Mouse (Mus musculus) spleen, adult 2 months (tissue): ENCODE data around the gene Tab1. TPM values are rescaled to one million over a fixed set of nuclear protein-coding genes. Genes with fewer than 3 reads are reported as not detected.
"Not testable (repeated sequence)": the region's sequence is repeated elsewhere in the genome, so short reads cannot be mapped to it uniquely, and the experiment has no call there.

ENCODE experiments used
- DNase-seq, 2 experiments: peaks; one replicate each; pipeline versions ENCODE4 v3.0.0 to v3.0.0-alpha.2; 2012 to 2021; ENCODE audit warnings: low spot score in 2 of 2, low read depth in 1 of 2
- H3K27ac ChIP-seq: fragments of 200-500 bp; 2 replicates; pipeline ENCODE4 v1.5.1; 2012; ENCODE audit warnings: low read length, inconsistent platforms; ENCODE audit not compliant: insufficient read depth
- H3K27me3 ChIP-seq: fragments of 200-500 bp; 2 replicates; pipeline ENCODE4 v1.6.1; 2012; ENCODE audit warnings: mild to moderate bottlenecking, moderate library complexity, low read length, inconsistent platforms; ENCODE audit not compliant: control insufficient read depth, insufficient read depth
- H3K36me3 ChIP-seq: fragments of 200-500 bp; 2 replicates; pipeline ENCODE4 v1.6.1; 2012; ENCODE audit warnings: mild to moderate bottlenecking, low read length, inconsistent platforms; ENCODE audit not compliant: control insufficient read depth, insufficient read depth
- H3K4me1 ChIP-seq: fragments of 200-500 bp; 2 replicates; pipeline ENCODE4 v1.6.1; 2011; ENCODE audit warnings: inconsistent platforms; ENCODE audit not compliant: control insufficient read depth, insufficient read depth, insufficient read length
- H3K4me3 ChIP-seq: fragments of 200-500 bp; 2 replicates; pipeline ENCODE4 v1.5.1; 2011; ENCODE audit warnings: mild to moderate bottlenecking, inconsistent platforms; ENCODE audit not compliant: insufficient read depth, insufficient read length; ENCODE audit errors: extremely low read depth
- CTCF ChIP-seq: fragments of 200-500 bp; IDR thresholded peaks from 2 replicates; pipeline ENCODE4 v1.5.1; 2011; ENCODE audit warnings: mild to moderate bottlenecking, inconsistent platforms; ENCODE audit not compliant: insufficient read depth, insufficient read length, insufficient replicate concordance; ENCODE audit errors: extremely low read depth
- POLR2A ChIP-seq: fragments of 200-500 bp; IDR thresholded peaks from 2 replicates; pipeline ENCODE4 v1.6.1; 2011; ENCODE audit warnings: low read depth, low read length, inconsistent platforms
- WGBS: fragments of 180-500 bp; shearing (Covaris S2); methylation state at CpG from one replicate; pipeline ENCODE4 v1.1.7; 2018; 5-methylcytosine and 5-hydroxymethylcytosine counted together
- polyA plus RNA-seq: library from polyadenylated mRNA; depleted of rRNA; stranded (reverse); fragments of >200 nt; gene quantifications from 2 replicates; pipeline ENCODE4 v1.2.3, GENCODE M21; 2012

Tab1 gene
- polyA plus RNA-seq, 1 experiment: 16.1 TPM

GRCm38 (mm10) chr15:80115256-80115655 is 17.7 kb upstream of the Tab1 start:
- TF ChIP-seq CTCF (no peak), POLR2A (no peak)
- WGBS: 86% methylated on average over 5 of the region's 5 CpGs
- Histone ChIP-seq H3K27ac (no peak overlapping the region), H3K27me3 (no peaks in the 10 kb centered on the region), H3K4me3 (no peak overlapping the region), H3K4me1 (no peaks in the 10 kb centered on the region), H3K36me3 (no peaks in the 10 kb centered on the region)
- no peak for DNase-seq

GRCm38 (mm10) chr15:80115866-80116794 is 16.8 kb upstream of the Tab1 start:
- Histone ChIP-seq H3K27ac (no peak overlapping the region), H3K4me3 (no peak overlapping the region), H3K4me1 (no peaks in the 10 kb centered on the region), H3K27me3 (no peaks in the 10 kb centered on the region), H3K36me3 (no peaks in the 10 kb centered on the region)
- TF ChIP-seq CTCF (no peak), POLR2A (no peak)
- WGBS: 86% methylated on average over 13 of the region's 13 CpGs
- no peak for DNase-seq

- 76% methylated on average over 8 of the region's 8 CpGs for WGBS
- no peaks in the 10 kb centered on the region for H3K36me3 ChIP-seq
- H3K27me3 ChIP-seq: no peaks in the 10 kb centered on the region
- TF ChIP-seq CTCF (no peak), POLR2A (no peak)
- H3K27ac ChIP-seq: no peak overlapping the region
- DNase-seq: no peak
- H3K4me1 ChIP-seq: no peaks in the 10 kb centered on the region
- no peak overlapping the region for H3K4me3 ChIP-seq
These were observed 15.8 kb upstream of the Tab1 start for GRCm38 (mm10) chr15:80117154-80117553.

GRCm38 (mm10) chr15:80119076-80119475 is 13.9 kb upstream of the Tab1 start:
- Histone ChIP-seq H3K4me3 (no peak overlapping the region), H3K36me3 (no peaks in the 10 kb centered on the region), H3K27ac (no peak overlapping the region), H3K27me3 (no peaks in the 10 kb centered on the region), H3K4me1 (no peaks in the 10 kb centered on the region)
- WGBS: 90% methylated on average over 6 of the region's 6 CpGs
- no peak for DNase-seq
- TF ChIP-seq CTCF: no peak
- TF ChIP-seq POLR2A: no peak

- no peak for TF ChIP-seq POLR2A
- TF ChIP-seq CTCF: no peak
- Histone ChIP-seq H3K27ac (no peak overlapping the region), H3K36me3 (no peaks in the 10 kb centered on the region), H3K4me1 (no peaks in the 10 kb centered on the region), H3K4me3 (no peak overlapping the region), H3K27me3 (no peaks in the 10 kb centered on the region)
- DNase-seq: no peak
- 96% methylated on average over 9 of the region's 9 CpGs for WGBS
These were observed 11.1 kb upstream of the Tab1 start for GRCm38 (mm10) chr15:80121721-80122325.

GRCm38 (mm10) chr15:80122431-80122830 is 10.5 kb upstream of the Tab1 start:
- not testable (repeated sequence) for H3K4me1 ChIP-seq, H3K4me3 ChIP-seq, H3K27me3 ChIP-seq, DNase-seq, H3K36me3 ChIP-seq, H3K27ac ChIP-seq
- 90% methylated on average over 6 of the region's 6 CpGs for WGBS

GRCm38 (mm10) chr15:80124651-80125050 is 8.3 kb upstream of the Tab1 start:
- H3K36me3 ChIP-seq: no peaks in the 10 kb centered on the region
- no peaks in the 10 kb centered on the region for H3K27me3 ChIP-seq
- no peak for DNase-seq
- TF ChIP-seq POLR2A (no peak), CTCF (no peak)
- H3K27ac ChIP-seq: no peak overlapping the region
- no peak overlapping the region for H3K4me3 ChIP-seq
- no peaks in the 10 kb centered on the region for H3K4me1 ChIP-seq
- WGBS: 86% methylated on average over 4 of the region's 4 CpGs
